Mouse (Mus musculus): ENCODE measurements at regions not wholly inside any gene's neighbourhood (a gene's known extent, or its start where the extent isn't known, plus 50 kb on each side); places are given as distances from the start of the nearest gene placed in this dataset.

GRCm38 (mm10) chr7:124996538-124996937 is 447.9 kb upstream of the Kdm8 start:
- TF ChIP-seq POLR2A (IDR thresholded peaks at IDR 0.05; ENCODE audit: control insufficient read depth, low read depth, low read length) (no peak), CTCF (IDR thresholded peaks at IDR 0.05; ENCODE audit: control insufficient read depth, insufficient read depth, insufficient replicate concordance, low read depth, low read length) (no peak)
